Mouse (Mus musculus): ENCODE measurements around the gene Trpm8. TPM values are rescaled to one million over a fixed set of nuclear protein-coding genes. Genes with fewer than 3 reads are reported as not detected.

Gene Trpm8
- total and polyA plus RNA-seq, 2 experiments from 2014 or later = not detected

DNA sequence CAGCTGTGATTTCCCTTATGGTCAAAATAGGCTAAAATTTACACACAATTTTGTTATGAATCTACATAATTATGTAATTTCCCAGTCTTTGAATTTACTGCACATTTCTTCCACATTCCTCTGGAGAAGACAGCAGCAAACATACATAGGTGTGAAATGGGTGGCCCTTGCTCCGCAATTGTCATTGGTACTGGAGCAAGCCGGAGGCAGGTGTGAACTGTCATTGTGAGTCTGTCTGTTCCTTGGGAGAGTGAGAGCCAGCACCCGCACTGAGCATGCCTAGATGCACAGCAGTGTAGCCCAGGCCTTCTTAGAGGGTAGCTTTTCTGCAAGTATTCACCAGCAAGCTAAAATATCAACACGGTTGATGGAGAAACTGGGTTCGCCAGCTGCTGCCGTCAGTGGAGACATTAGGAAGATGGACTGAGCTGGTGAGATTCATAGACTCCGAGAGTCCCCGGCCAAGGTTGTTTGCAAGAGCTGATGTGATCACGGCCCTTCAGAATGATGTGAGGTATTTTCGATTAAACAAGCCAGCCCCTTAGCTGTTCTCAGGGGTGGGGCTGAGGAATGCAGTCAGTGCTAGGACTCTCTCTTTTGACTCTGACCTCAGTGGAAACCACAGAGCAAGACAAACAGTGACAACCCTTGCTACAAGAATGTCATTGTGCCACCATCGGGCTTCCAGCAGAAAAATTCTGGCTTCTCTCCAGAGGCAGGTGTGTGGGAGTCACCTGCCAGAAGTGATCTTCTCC, 150.7 kb downstream of the Trpm8 start:
- Histone ChIP-seq H3K4me2 (ENCODE audit: low read depth, low read length) (no peak overlapping the region), H3K27me3 (ENCODE audit: control insufficient read depth, insufficient read depth, low read length) (no peaks in the 10 kb centered on the region), H3K4me1 (ENCODE audit: control insufficient read depth, insufficient read depth) (no peaks in the 10 kb centered on the region), H3K9ac (replicated peaks; ENCODE audit: low read depth, low read length) (no peak overlapping the region), H3K27ac (ENCODE audit: low read depth) (no peak overlapping the region), H3K36me3 (replicated peaks; ENCODE audit: control insufficient read depth, insufficient read depth, low read length) (no peaks in the 10 kb centered on the region), H3K9me3 (replicated peaks; ENCODE audit: control insufficient read depth, low read length) (no peaks in the 10 kb centered on the region), H3K4me3 (ENCODE audit: low read depth, low read length) (no peak overlapping the region)
- WGBS = 61% methylated on average over 11 of the region's 11 CpGs
- no peak for DNase-seq (ENCODE audit: low spot score)
- ATAC-seq (ENCODE audit: insufficient read depth, low read depth) = no peak
- no peak for TF ChIP-seq CTCF (IDR thresholded peaks at IDR 0.05; ENCODE audit: low read depth)
- no peak for TF ChIP-seq EP300 (IDR thresholded peaks at IDR 0.05; ENCODE audit: low read depth)

GRCm38 (mm10) chr1:88429413-88429812, 152.0 kb downstream of the Trpm8 start:
- 50% methylated on average over 1 of the region's 1 CpGs for WGBS
- no peaks in the 10 kb centered on the region for H3K36me3 ChIP-seq (replicated peaks; ENCODE audit: control insufficient read depth, insufficient read depth, low read length)
- no peaks in the 10 kb centered on the region for H3K27me3 ChIP-seq (ENCODE audit: control insufficient read depth, insufficient read depth, low read length)
- no peaks in the 10 kb centered on the region for H3K9me3 ChIP-seq (replicated peaks; ENCODE audit: control insufficient read depth, low read length)
- TF ChIP-seq CTCF (IDR thresholded peaks at IDR 0.05; ENCODE audit: low read depth) = no peak
- TF ChIP-seq EP300 (IDR thresholded peaks at IDR 0.05; ENCODE audit: low read depth) = no peak
- H3K4me3 ChIP-seq (ENCODE audit: low read depth, low read length) = no peak overlapping the region
- no peaks in the 10 kb centered on the region for H3K4me1 ChIP-seq (ENCODE audit: control insufficient read depth, insufficient read depth)
- DNase-seq (ENCODE audit: low spot score) = no peak
- H3K27ac ChIP-seq (ENCODE audit: low read depth) = no peak overlapping the region
- ATAC-seq (ENCODE audit: insufficient read depth, low read depth) = no peak
- H3K9ac ChIP-seq (replicated peaks; ENCODE audit: low read depth, low read length) = no peak overlapping the region
- no peak overlapping the region for H3K4me2 ChIP-seq (ENCODE audit: low read depth, low read length)

- Histone ChIP-seq H3K27ac (ENCODE audit: low read depth) (no peak overlapping the region), H3K36me3 (replicated peaks; ENCODE audit: control insufficient read depth, insufficient read depth, low read length) (no peaks in the 10 kb centered on the region), H3K27me3 (ENCODE audit: control insufficient read depth, insufficient read depth, low read length) (no peaks in the 10 kb centered on the region), H3K4me1 (ENCODE audit: control insufficient read depth, insufficient read depth) (no peaks in the 10 kb centered on the region), H3K9ac (replicated peaks; ENCODE audit: low read depth, low read length) (no peak overlapping the region), H3K4me2 (ENCODE audit: low read depth, low read length) (no peak overlapping the region), H3K9me3 (replicated peaks; ENCODE audit: control insufficient read depth, low read length) (no peaks in the 10 kb centered on the region), H3K4me3 (ENCODE audit: low read depth, low read length) (no peak overlapping the region)
- ATAC-seq (ENCODE audit: insufficient read depth, low read depth) (no peak), DNase-seq (ENCODE audit: low spot score) (no peak)
- no peak for TF ChIP-seq EP300 (IDR thresholded peaks at IDR 0.05; ENCODE audit: low read depth)
- TF ChIP-seq CTCF (IDR thresholded peaks at IDR 0.05; ENCODE audit: low read depth) = no peak
- 83% methylated on average over 4 of the region's 4 CpGs for WGBS
These were observed 153.8 kb downstream of the Trpm8 start for GRCm38 (mm10) chr1:88431262-88431661.

- H3K4me2 ChIP-seq (ENCODE audit: low read depth, low read length) = no peak overlapping the region
- H3K9ac ChIP-seq (replicated peaks; ENCODE audit: low read depth, low read length) = no peak overlapping the region
- no peaks in the 10 kb centered on the region for H3K9me3 ChIP-seq (replicated peaks; ENCODE audit: control insufficient read depth, low read length)
- H3K27me3 ChIP-seq (ENCODE audit: control insufficient read depth, insufficient read depth, low read length) = no peaks in the 10 kb centered on the region
- no peak overlapping the region for H3K4me3 ChIP-seq (ENCODE audit: low read depth, low read length)
- DNase-seq (ENCODE audit: low spot score) (no peak), ATAC-seq (ENCODE audit: insufficient read depth, low read depth) (no peak)
- H3K36me3 ChIP-seq (replicated peaks; ENCODE audit: control insufficient read depth, insufficient read depth, low read length) = no peaks in the 10 kb centered on the region
- no peak for TF ChIP-seq EP300 (IDR thresholded peaks at IDR 0.05; ENCODE audit: low read depth)
- no peak for TF ChIP-seq CTCF (IDR thresholded peaks at IDR 0.05; ENCODE audit: low read depth)
- WGBS = 43% methylated on average over 3 of the region's 3 CpGs
- H3K27ac ChIP-seq (ENCODE audit: low read depth) = no peak overlapping the region
- no peaks in the 10 kb centered on the region for H3K4me1 ChIP-seq (ENCODE audit: control insufficient read depth, insufficient read depth)
These were observed 155.1 kb downstream of the Trpm8 start for GRCm38 (mm10) chr1:88432601-88433000.

DNA sequence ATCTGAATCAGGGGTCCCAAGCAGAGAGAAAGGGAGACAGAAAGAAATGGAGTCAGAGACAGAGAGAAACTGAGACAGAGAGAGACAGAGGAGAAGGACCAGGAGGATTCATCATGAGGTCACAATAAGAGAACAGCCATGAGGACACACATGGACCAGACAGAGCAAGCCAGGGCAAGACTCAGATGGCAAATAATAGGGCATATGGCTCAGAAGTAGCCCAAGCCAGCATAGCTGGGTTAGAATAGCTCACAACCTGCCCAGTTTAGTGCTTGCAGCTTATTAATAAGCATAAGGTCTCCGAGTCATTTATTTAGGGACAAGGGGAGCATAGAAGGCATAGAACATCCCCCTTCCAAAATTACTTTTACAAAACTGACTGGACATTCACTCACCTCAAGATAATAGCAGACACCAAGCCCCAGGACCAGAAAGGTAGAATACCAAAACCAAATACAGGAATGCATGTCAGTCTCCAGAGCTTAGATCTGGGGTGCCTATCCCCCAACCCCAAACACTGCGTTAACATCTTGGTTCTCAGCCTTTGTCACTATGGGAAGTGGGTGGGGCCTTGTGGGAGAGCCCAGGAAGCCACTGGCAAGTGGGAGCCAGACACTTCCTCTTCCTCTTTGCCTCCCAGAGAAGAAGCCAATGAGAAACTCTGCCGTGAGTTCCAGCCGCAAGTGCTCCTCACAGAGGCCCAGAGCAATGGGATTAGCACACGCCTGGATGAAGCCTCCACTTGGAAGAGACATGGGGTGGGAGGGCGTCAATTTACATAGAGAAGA, 155.8 kb downstream of the Trpm8 start:
- TF ChIP-seq CTCF (IDR thresholded peaks at IDR 0.05; ENCODE audit: low read depth) (no peak), EP300 (IDR thresholded peaks at IDR 0.05; ENCODE audit: low read depth) (no peak)
- WGBS = 69% methylated on average over 6 of the region's 6 CpGs
- no peak overlapping the region for H3K4me3 ChIP-seq (ENCODE audit: low read depth, low read length)
- H3K4me2 ChIP-seq (ENCODE audit: low read depth, low read length) = no peak overlapping the region
- no peak for ATAC-seq (ENCODE audit: insufficient read depth, low read depth)
- H3K9ac ChIP-seq (replicated peaks; ENCODE audit: low read depth, low read length) = no peak overlapping the region
- no peaks in the 10 kb centered on the region for H3K27me3 ChIP-seq (ENCODE audit: control insufficient read depth, insufficient read depth, low read length)
- H3K36me3 ChIP-seq (replicated peaks; ENCODE audit: control insufficient read depth, insufficient read depth, low read length) = no peaks in the 10 kb centered on the region
- no peaks in the 10 kb centered on the region for H3K9me3 ChIP-seq (replicated peaks; ENCODE audit: control insufficient read depth, low read length)
- no peak for DNase-seq (ENCODE audit: low spot score)
- H3K4me1 ChIP-seq (ENCODE audit: control insufficient read depth, insufficient read depth) = no peaks in the 10 kb centered on the region
- no peak overlapping the region for H3K27ac ChIP-seq (ENCODE audit: low read depth)

All from heart, postnatal 0 days (tissue).